Mouse (Mus musculus): ENCODE measurements around the gene Dok3. TPM values are rescaled to one million over a fixed set of nuclear protein-coding genes. Genes with fewer than 3 reads are reported as not detected.
"Not testable (repeated sequence)": the region's sequence is repeated elsewhere in the genome, so short reads cannot be mapped to it uniquely, and the experiment has no call there.

The Dok3 gene
- polyA plus RNA-seq, 1 experiment from 2014 or later, result 1.0 TPM

- H3K4me3 ChIP-seq (ENCODE audit: low read depth, low read length), result peak overlapping the region; percentile 84
- peaks cover 5% of the 10 kb centered on the region for H3K4me1 ChIP-seq (ENCODE audit: control insufficient read depth, insufficient read depth, low read length)
- H3K4me2 ChIP-seq (ENCODE audit: low read depth, low read length), result peak overlapping the region; percentile 63
- no peaks in the 10 kb centered on the region for H3K9me3 ChIP-seq (replicated peaks; ENCODE audit: control insufficient read depth, low read length)
- 0% methylated on average over 43 of the region's 47 CpGs for WGBS
- no peaks in the 10 kb centered on the region for H3K27me3 ChIP-seq (ENCODE audit: control insufficient read depth, insufficient read depth, low read length)
- DNase-seq (ENCODE audit: low spot score) (peak; percentile 23), ATAC-seq (replicated peaks; ENCODE audit: insufficient number of reproducible peaks, low FRiP score, low TSS enrichment, low read depth) (peak; percentile 74)
- peak overlapping the region; percentile 73 for H3K27ac ChIP-seq (replicated peaks; ENCODE audit: low read depth, low read length)
- H3K9ac ChIP-seq (replicated peaks; ENCODE audit: low read length), result peak overlapping the region; percentile 98
- H3K36me3 ChIP-seq (replicated peaks; ENCODE audit: control insufficient read depth, insufficient read depth, low read depth, low read length), result no peaks in the 10 kb centered on the region; the same call in 1 of the 2 replicates
Measured at GRCm38 (mm10) chr13:55570286-55570973, 41.3 kb upstream of the Dok3 start.

GRCm38 (mm10) chr13:55569726-55570285 lies 40.7 kb upstream of the Dok3 start:
- peak overlapping the region; percentile 84 for H3K4me3 ChIP-seq (ENCODE audit: low read depth, low read length)
- no peaks in the 10 kb centered on the region for H3K9me3 ChIP-seq (replicated peaks; ENCODE audit: control insufficient read depth, low read length)
- peaks cover 5% of the 10 kb centered on the region for H3K4me1 ChIP-seq (ENCODE audit: control insufficient read depth, insufficient read depth, low read length)
- no peak overlapping the region for H3K27ac ChIP-seq (replicated peaks; ENCODE audit: low read depth, low read length)
- H3K4me2 ChIP-seq (ENCODE audit: low read depth, low read length), result peak overlapping the region; percentile 63
- ATAC-seq (replicated peaks; ENCODE audit: insufficient number of reproducible peaks, low FRiP score, low TSS enrichment, low read depth) (peak; percentile 51; the same call in 1 of the 2 replicates), DNase-seq (ENCODE audit: low spot score) (peak; percentile 25)
- H3K9ac ChIP-seq (replicated peaks; ENCODE audit: low read length), result peak overlapping the region; percentile 98
- no peaks in the 10 kb centered on the region; the same call in 1 of the 2 replicates for H3K36me3 ChIP-seq (replicated peaks; ENCODE audit: control insufficient read depth, insufficient read depth, low read depth, low read length)
- WGBS, result 2% methylated on average over 16 of the region's 16 CpGs
- H3K27me3 ChIP-seq (ENCODE audit: control insufficient read depth, insufficient read depth, low read length), result no peaks in the 10 kb centered on the region

GRCm38 (mm10) chr13:55568524-55568923 lies 39.4 kb upstream of the Dok3 start:
- ATAC-seq (replicated peaks; ENCODE audit: insufficient number of reproducible peaks, low FRiP score, low TSS enrichment, low read depth); H3K4me1 ChIP-seq (ENCODE audit: control insufficient read depth, insufficient read depth, low read length); H3K27me3 ChIP-seq (ENCODE audit: control insufficient read depth, insufficient read depth, low read length); DNase-seq (ENCODE audit: low spot score); H3K27ac ChIP-seq (replicated peaks; ENCODE audit: low read depth, low read length); H3K9ac ChIP-seq (replicated peaks; ENCODE audit: low read length); H3K4me3 ChIP-seq (ENCODE audit: low read depth, low read length); H3K36me3 ChIP-seq (replicated peaks; ENCODE audit: control insufficient read depth, insufficient read depth, low read depth, low read length); H3K4me2 ChIP-seq (ENCODE audit: low read depth, low read length); H3K9me3 ChIP-seq (replicated peaks; ENCODE audit: control insufficient read depth, low read length): not testable (repeated sequence)
- 88% methylated on average over 4 of the region's 4 CpGs for WGBS

- peaks cover 5% of the 10 kb centered on the region for H3K4me1 ChIP-seq (ENCODE audit: control insufficient read depth, insufficient read depth, low read length)
- ATAC-seq (replicated peaks; ENCODE audit: insufficient number of reproducible peaks, low FRiP score, low TSS enrichment, low read depth), result no peak
- H3K36me3 ChIP-seq (replicated peaks; ENCODE audit: control insufficient read depth, insufficient read depth, low read depth, low read length), result no peaks in the 10 kb centered on the region; the same call in 1 of the 2 replicates
- 83% methylated on average over 2 of the region's 2 CpGs for WGBS
- no peaks in the 10 kb centered on the region for H3K9me3 ChIP-seq (replicated peaks; ENCODE audit: control insufficient read depth, low read length)
- no peak overlapping the region for H3K4me2 ChIP-seq (ENCODE audit: low read depth, low read length)
- no peaks in the 10 kb centered on the region for H3K27me3 ChIP-seq (ENCODE audit: control insufficient read depth, insufficient read depth, low read length)
- DNase-seq (ENCODE audit: low spot score), result no peak
- H3K27ac ChIP-seq (replicated peaks; ENCODE audit: low read depth, low read length), result no peak overlapping the region
- no peak overlapping the region for H3K9ac ChIP-seq (replicated peaks; ENCODE audit: low read length)
- H3K4me3 ChIP-seq (ENCODE audit: low read depth, low read length), result no peak overlapping the region
Measured at GRCm38 (mm10) chr13:55567949-55568348, 38.9 kb upstream of the Dok3 start.

- no peak overlapping the region for H3K4me3 ChIP-seq (ENCODE audit: low read depth, low read length)
- DNase-seq (ENCODE audit: low spot score) (no peak), ATAC-seq (replicated peaks; ENCODE audit: insufficient number of reproducible peaks, low FRiP score, low TSS enrichment, low read depth) (no peak)
- H3K27ac ChIP-seq (replicated peaks; ENCODE audit: low read depth, low read length), result no peak overlapping the region
- no peaks in the 10 kb centered on the region for H3K9me3 ChIP-seq (replicated peaks; ENCODE audit: control insufficient read depth, low read length)
- peaks cover 5% of the 10 kb centered on the region for H3K4me1 ChIP-seq (ENCODE audit: control insufficient read depth, insufficient read depth, low read length)
- no peaks in the 10 kb centered on the region for H3K27me3 ChIP-seq (ENCODE audit: control insufficient read depth, insufficient read depth, low read length)
- H3K36me3 ChIP-seq (replicated peaks; ENCODE audit: control insufficient read depth, insufficient read depth, low read depth, low read length), result no peaks in the 10 kb centered on the region; the same call in 1 of the 2 replicates
- H3K9ac ChIP-seq (replicated peaks; ENCODE audit: low read length), result no peak overlapping the region
- no peak overlapping the region for H3K4me2 ChIP-seq (ENCODE audit: low read depth, low read length)
- 89% methylated on average over 6 of the region's 6 CpGs for WGBS
Measured at GRCm38 (mm10) chr13:55567001-55567400, 37.9 kb upstream of the Dok3 start.

GRCm38 (mm10) chr13:55563266-55563879 lies 34.3 kb upstream of the Dok3 start:
- no peaks in the 10 kb centered on the region for H3K9me3 ChIP-seq (replicated peaks; ENCODE audit: control insufficient read depth, low read length)
- WGBS, result 75% methylated on average over 7 of the region's 7 CpGs
- no peak overlapping the region for H3K27ac ChIP-seq (replicated peaks; ENCODE audit: low read depth, low read length)
- no peak for DNase-seq (ENCODE audit: low spot score)
- H3K4me3 ChIP-seq (ENCODE audit: low read depth, low read length), result no peak overlapping the region
- no peaks in the 10 kb centered on the region; the same call in 1 of the 2 replicates for H3K36me3 ChIP-seq (replicated peaks; ENCODE audit: control insufficient read depth, insufficient read depth, low read depth, low read length)
- no peak overlapping the region for H3K9ac ChIP-seq (replicated peaks; ENCODE audit: low read length)
- H3K27me3 ChIP-seq (ENCODE audit: control insufficient read depth, insufficient read depth, low read length), result no peaks in the 10 kb centered on the region
- no peak overlapping the region for H3K4me2 ChIP-seq (ENCODE audit: low read depth, low read length)
- ATAC-seq (replicated peaks; ENCODE audit: insufficient number of reproducible peaks, low FRiP score, low TSS enrichment, low read depth), result no peak
- no peaks in the 10 kb centered on the region for H3K4me1 ChIP-seq (ENCODE audit: control insufficient read depth, insufficient read depth, low read length)

- H3K36me3 ChIP-seq (replicated peaks; ENCODE audit: control insufficient read depth, insufficient read depth, low read depth, low read length), result peaks cover 4% of the 10 kb centered on the region; the same call in 1 of the 2 replicates
- no peak overlapping the region for H3K9ac ChIP-seq (replicated peaks; ENCODE audit: low read length)
- no peak overlapping the region for H3K4me3 ChIP-seq (ENCODE audit: low read depth, low read length)
- H3K27ac ChIP-seq (replicated peaks; ENCODE audit: low read depth, low read length), result no peak overlapping the region
- no peaks in the 10 kb centered on the region for H3K9me3 ChIP-seq (replicated peaks; ENCODE audit: control insufficient read depth, low read length)
- no peaks in the 10 kb centered on the region for H3K27me3 ChIP-seq (ENCODE audit: control insufficient read depth, insufficient read depth, low read length)
- 91% methylated on average over 6 of the region's 6 CpGs for WGBS
- ATAC-seq (replicated peaks; ENCODE audit: insufficient number of reproducible peaks, low FRiP score, low TSS enrichment, low read depth), result no peak
- DNase-seq (ENCODE audit: low spot score), result no peak
- H3K4me1 ChIP-seq (ENCODE audit: control insufficient read depth, insufficient read depth, low read length), result no peaks in the 10 kb centered on the region
- no peak overlapping the region for H3K4me2 ChIP-seq (ENCODE audit: low read depth, low read length)
Measured at GRCm38 (mm10) chr13:55557499-55557898, 28.4 kb upstream of the Dok3 start.

GRCm38 (mm10) chr13:55555921-55556320 lies 26.8 kb upstream of the Dok3 start:
- Histone ChIP-seq H3K4me2 (ENCODE audit: low read depth, low read length) (no peak overlapping the region), H3K27ac (replicated peaks; ENCODE audit: low read depth, low read length) (no peak overlapping the region), H3K9me3 (replicated peaks; ENCODE audit: control insufficient read depth, low read length) (no peaks in the 10 kb centered on the region), H3K36me3 (replicated peaks; ENCODE audit: control insufficient read depth, insufficient read depth, low read depth, low read length) (peaks cover 4% of the 10 kb centered on the region; the same call in 1 of the 2 replicates), H3K27me3 (ENCODE audit: control insufficient read depth, insufficient read depth, low read length) (no peaks in the 10 kb centered on the region), H3K4me1 (ENCODE audit: control insufficient read depth, insufficient read depth, low read length) (no peaks in the 10 kb centered on the region), H3K9ac (replicated peaks; ENCODE audit: low read length) (no peak overlapping the region), H3K4me3 (ENCODE audit: low read depth, low read length) (no peak overlapping the region)
- WGBS, result 86% methylated on average over 9 of the region's 9 CpGs
- ATAC-seq (replicated peaks; ENCODE audit: insufficient number of reproducible peaks, low FRiP score, low TSS enrichment, low read depth), result no peak
- DNase-seq (ENCODE audit: low spot score), result no peak

Measured in embryonic facial prominence, embryonic 11.5 days (tissue).